Mouse (Mus musculus): ENCODE data around the gene Irak3.
"Not testable (repeated sequence)": the region's sequence is repeated elsewhere in the genome, so short reads cannot be mapped to it uniquely, and the experiment has no call there.

GRCm38 (mm10) chr10:120113482-120113881 lies 88.4 kb downstream of the Irak3 start:
- TF ChIP-seq CTCF (IDR thresholded peaks at IDR 0.05; ENCODE audit: low read depth); EP300 (optimal IDR thresholded peaks at IDR 0.05): not testable (repeated sequence)

Measured in stomach, postnatal 0 days (tissue).